Mouse (Mus musculus): ENCODE results near the gene Atg10. TPM values are rescaled to one million over a fixed set of nuclear protein-coding genes. Genes with fewer than 3 reads are reported as not detected.
A peak's percentile ranks its signal among the peaks of the same experiment; 100 is the strongest.

Gene Atg10
- total and polyA plus RNA-seq, 3 experiments, result 2.0 to 4.3 TPM; not detected in 1

DNA sequence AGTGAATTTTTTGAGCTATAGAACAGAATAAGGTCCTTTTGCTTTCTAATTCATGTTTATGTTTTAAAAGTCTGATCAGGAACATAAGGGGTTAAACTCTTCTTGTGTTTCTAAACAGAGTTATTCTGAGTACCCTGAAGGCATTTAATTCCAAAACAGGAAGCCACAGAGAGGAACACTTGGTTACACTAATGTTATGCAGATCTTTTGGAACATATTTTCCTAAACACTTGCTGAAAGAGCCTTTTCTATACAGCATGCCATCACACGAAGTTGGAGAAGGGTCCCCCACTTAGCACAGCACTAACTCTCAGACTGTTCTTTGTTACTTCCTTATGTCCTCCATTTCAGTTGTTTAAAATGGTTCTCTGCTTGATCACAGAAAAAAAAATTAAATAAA, 130.2 kb downstream of the Atg10 start:
- Histone ChIP-seq H3K27me3 (ENCODE audit: control insufficient read depth in 1 of 2, insufficient read depth in 2 of 2, low read length in 2 of 2) (no peaks in the 10 kb centered on the region), H3K4me1 (ENCODE audit: control insufficient read depth in 1 of 2, insufficient read depth in 2 of 2, low read length in 2 of 2) (no peaks in the 10 kb centered on the region), H3K79me2 (ENCODE audit: control insufficient read depth, insufficient read depth, low read length, poor library complexity) (no peaks in the 10 kb centered on the region), H3K9ac (ENCODE audit: control insufficient read depth, low read depth, low read length, poor library complexity, severe bottlenecking) (no peak overlapping the region), H3K27ac (ENCODE audit: control insufficient read depth, low read depth, low read length) (no peak overlapping the region), H3K9me3 (replicated peaks; ENCODE audit: insufficient read depth, low read length) (no peaks in the 10 kb centered on the region), H3K36me3 (ENCODE audit: control insufficient read depth in 1 of 2, insufficient read depth in 2 of 2, low read length in 2 of 2) (no peaks in the 10 kb centered on the region), H3K4me3 (ENCODE audit: control insufficient read depth in 1 of 2, insufficient read depth in 1 of 2, low read depth in 2 of 2, low read length in 2 of 2) (no peak overlapping the region)
- TF ChIP-seq MAX (IDR thresholded peaks at IDR 0.05; ENCODE audit: low read length) (no peak), UBTF (IDR thresholded peaks at IDR 0.05; ENCODE audit: borderline replicate concordance, insufficient read depth, low read depth, low read length) (no peak), KAT2A (conservative IDR thresholded peaks at IDR 0.05; ENCODE audit: low read depth, low read length) (no peak), MYB (IDR thresholded peaks at IDR 0.05; ENCODE audit: low read depth, low read length) (no peak), GABPA (IDR thresholded peaks at IDR 0.05; ENCODE audit: low read depth, low read length) (no peak), CHD1 (IDR thresholded peaks at IDR 0.05; ENCODE audit: low read depth, low read length) (no peak), SMC3 (IDR thresholded peaks at IDR 0.05; ENCODE audit: low read depth, low read length) (no peak), EP300 (IDR thresholded peaks at IDR 0.05; ENCODE audit: low read depth in 1 of 2, low read length in 2 of 2) (no peak), RCOR1 (IDR thresholded peaks at IDR 0.05; ENCODE audit: low read depth, low read length) (no peak), NELFE (IDR thresholded peaks at IDR 0.05; ENCODE audit: low read depth, low read length) (no peak), SIN3A (IDR thresholded peaks at IDR 0.05; ENCODE audit: low read length) (no peak)
- DNase-seq (ENCODE audit: low read depth, low spot score), result peak; percentile 10

GRCm38 (mm10) chr13:91093162-91093561, 130.6 kb downstream of the Atg10 start:
- H3K27ac ChIP-seq (ENCODE audit: control insufficient read depth, low read depth, low read length), result no peak overlapping the region
- peak; percentile 44 for TF ChIP-seq ZC3H11A (IDR thresholded peaks at IDR 0.05; ENCODE audit: low read depth, low read length)
- TF ChIP-seq POLR2A (IDR thresholded peaks at IDR 0.05; ENCODE audit: control insufficient read depth in 1 of 2, insufficient read depth in 1 of 2, low read depth in 1 of 2, low read length in 2 of 2, poor library complexity in 1 of 2), result no peak
- TF ChIP-seq EP300 (IDR thresholded peaks at IDR 0.05; ENCODE audit: low read depth in 1 of 2, low read length in 2 of 2), result no peak
- peak; percentile 93 for TF ChIP-seq SMC3 (IDR thresholded peaks at IDR 0.05; ENCODE audit: low read depth, low read length)
- TF ChIP-seq CTCF (IDR thresholded peaks at IDR 0.05 in 2 of 3, conservative IDR thresholded peaks at IDR 0.05 in 1 of 3; ENCODE audit: control insufficient read depth in 1 of 3, insufficient read depth in 1 of 3, low read depth in 2 of 3, low read length in 3 of 3, poor library complexity in 1 of 3, severe bottlenecking in 1 of 3), result peak; percentile 49 to 83 (median 56)
- TF ChIP-seq TAL1 (IDR thresholded peaks at IDR 0.05; ENCODE audit: low read length), result no peak
- TF ChIP-seq ETS1 (IDR thresholded peaks at IDR 0.05; ENCODE audit: low read depth, low read length), result no peak
- peak; percentile 66 for TF ChIP-seq RAD21 (IDR thresholded peaks at IDR 0.05; ENCODE audit: low read depth, low read length)
- TF ChIP-seq USF2 (IDR thresholded peaks at IDR 0.05; ENCODE audit: borderline replicate concordance in 1 of 2, insufficient read depth in 1 of 2, low read depth in 1 of 2, low read length in 2 of 2), result no peak
- no peak for TF ChIP-seq SIN3A (IDR thresholded peaks at IDR 0.05; ENCODE audit: low read length)
- TF ChIP-seq MYC (IDR thresholded peaks at IDR 0.05; ENCODE audit: low read depth, low read length), result no peak
- no peak for TF ChIP-seq TBP (IDR thresholded peaks at IDR 0.05; ENCODE audit: low read depth, low read length)
- no peak for TF ChIP-seq BHLHE40 (IDR thresholded peaks at IDR 0.05; ENCODE audit: borderline replicate concordance, low read depth, low read length)
- no peak for TF ChIP-seq MXI1 (IDR thresholded peaks at IDR 0.05; ENCODE audit: low read depth, low read length)
- TF ChIP-seq CHD1 (IDR thresholded peaks at IDR 0.05; ENCODE audit: low read depth, low read length), result no peak
- TF ChIP-seq MAZ (IDR thresholded peaks at IDR 0.05; ENCODE audit: low read depth, low read length), result no peak
- TF ChIP-seq ZMIZ1 (IDR thresholded peaks at IDR 0.05; ENCODE audit: low read depth, low read length), result no peak
- no peak for TF ChIP-seq MAFK (IDR thresholded peaks at IDR 0.05; ENCODE audit: borderline replicate concordance, low read depth, low read length)
- DNase-seq (ENCODE audit: low read depth, low spot score), result peak; percentile 63

More at GRCm38 (mm10) chr13:91093162-91093561, 130.6 kb downstream of the Atg10 start:
- no peak overlapping the region for H3K9ac ChIP-seq (ENCODE audit: control insufficient read depth, low read depth, low read length, poor library complexity, severe bottlenecking)
- H3K27me3 ChIP-seq (ENCODE audit: control insufficient read depth in 1 of 2, insufficient read depth in 2 of 2, low read length in 2 of 2), result no peaks in the 10 kb centered on the region
- no peaks in the 10 kb centered on the region for H3K4me1 ChIP-seq (ENCODE audit: control insufficient read depth in 1 of 2, insufficient read depth in 2 of 2, low read length in 2 of 2)
- H3K36me3 ChIP-seq (ENCODE audit: control insufficient read depth in 1 of 2, insufficient read depth in 2 of 2, low read length in 2 of 2), result no peaks in the 10 kb centered on the region
- H3K79me2 ChIP-seq (ENCODE audit: control insufficient read depth, insufficient read depth, low read length, poor library complexity), result no peaks in the 10 kb centered on the region
- no peak overlapping the region for H3K4me3 ChIP-seq (ENCODE audit: control insufficient read depth in 1 of 2, insufficient read depth in 1 of 2, low read depth in 2 of 2, low read length in 2 of 2)
- H3K9me3 ChIP-seq (replicated peaks; ENCODE audit: insufficient read depth, low read length), result no peaks in the 10 kb centered on the region

Data from MEL (cell line).